Mouse (Mus musculus): ENCODE data around the gene Ddr2. TPM values are rescaled to one million over a fixed set of nuclear protein-coding genes. Genes with fewer than 3 reads are reported as not detected.
"Not testable (repeated sequence)": the region's sequence is repeated elsewhere in the genome, so short reads cannot be mapped to it uniquely, and the experiment has no call there.

Gene Ddr2
- polyA plus RNA-seq, 1 experiment from 2014 or later = 22.0 TPM

GRCm38 (mm10) chr1:170141626-170142025 lies 31.1 kb upstream of the Ddr2 start:
- 97% methylated on average over 5 of the region's 5 CpGs for WGBS
- no peaks in the 10 kb centered on the region for H3K27me3 ChIP-seq

DNA sequence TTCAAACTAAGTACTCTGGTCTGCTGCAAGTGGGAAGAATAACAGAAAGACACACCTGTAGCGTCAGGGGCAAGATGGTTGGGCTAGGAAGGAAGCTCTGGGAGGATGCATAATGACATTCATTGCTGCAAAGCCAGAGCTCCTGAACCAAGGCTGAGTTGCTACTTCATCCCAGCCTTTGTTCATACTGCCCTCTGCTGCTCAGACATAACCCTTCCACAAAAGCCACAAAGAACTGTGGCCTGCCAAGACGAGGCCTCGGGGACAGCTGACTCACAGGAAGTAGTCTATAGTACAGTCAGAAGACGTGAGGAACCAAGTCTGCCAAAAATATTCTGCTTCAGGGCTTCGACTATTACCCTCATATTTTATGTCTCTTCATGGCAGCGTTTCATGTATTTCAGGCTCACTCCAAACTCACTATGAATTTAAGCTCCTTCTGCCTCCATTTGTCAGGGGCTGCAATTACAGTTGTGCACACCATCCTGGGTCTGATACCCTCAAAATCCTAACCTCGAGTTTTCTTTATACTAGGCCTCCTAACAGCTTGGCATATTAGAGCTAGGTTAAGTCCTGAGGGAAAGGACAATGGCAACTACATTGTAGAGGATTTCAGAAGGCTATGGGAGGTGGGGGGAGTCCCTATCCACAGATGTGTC lies 25.9 kb upstream of the Ddr2 start:
- Histone ChIP-seq H3K4me1 (no peaks in the 10 kb centered on the region), H3K9ac (no peak overlapping the region), H3K4me2 (no peak overlapping the region), H3K9me3 (no peaks in the 10 kb centered on the region), H3K27me3 (no peaks in the 10 kb centered on the region), H3K36me3 (replicated peaks) (no peaks in the 10 kb centered on the region), H3K27ac (no peak overlapping the region), H3K4me3 (replicated peaks) (no peak overlapping the region)
- WGBS = 38% methylated on average over 7 of the region's 7 CpGs
- peak; percentile 57 for ATAC-seq (ENCODE audit: low FRiP score)

More at GRCm38 (mm10) chr1:170141626-170142025, 31.1 kb upstream of the Ddr2 start:
- Histone ChIP-seq H3K4me3 (replicated peaks) (no peak overlapping the region), H3K27ac (no peak overlapping the region), H3K9me3 (no peaks in the 10 kb centered on the region), H3K4me1 (no peaks in the 10 kb centered on the region), H3K4me2 (no peak overlapping the region), H3K36me3 (replicated peaks) (peaks cover 13% of the 10 kb centered on the region), H3K9ac (no peak overlapping the region)
- no peak for ATAC-seq (ENCODE audit: low FRiP score)

- Histone ChIP-seq H3K4me3 (replicated peaks) (no peak overlapping the region), H3K9ac (no peak overlapping the region), H3K27me3 (no peaks in the 10 kb centered on the region), H3K36me3 (replicated peaks) (no peaks in the 10 kb centered on the region), H3K4me1 (no peaks in the 10 kb centered on the region), H3K4me2 (no peak overlapping the region), H3K9me3 (no peaks in the 10 kb centered on the region), H3K27ac (no peak overlapping the region)
- no peak for ATAC-seq (ENCODE audit: low FRiP score)
- WGBS = 90% methylated on average over 8 of the region's 8 CpGs
Observed at GRCm38 (mm10) chr1:170134264-170134663, 23.7 kb upstream of the Ddr2 start.

DNA sequence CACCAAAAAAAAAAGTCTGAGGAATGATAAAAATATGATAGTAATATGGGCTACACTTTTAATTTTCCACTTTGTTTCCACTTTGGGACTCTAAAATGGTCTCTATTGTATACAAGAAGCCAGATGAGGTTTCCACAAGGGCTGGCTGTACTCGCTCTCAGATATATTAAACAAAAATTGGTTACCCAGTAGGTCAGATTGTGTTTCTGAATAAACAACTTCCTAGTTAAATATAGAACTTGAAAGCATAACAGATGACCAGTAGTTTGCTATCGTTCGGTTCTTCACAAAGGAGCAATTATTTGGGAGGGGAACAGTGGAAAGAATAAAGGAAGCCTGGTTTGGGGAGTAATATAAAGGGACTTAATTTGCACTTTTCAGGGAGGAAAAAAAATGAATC lies 20.4 kb upstream of the Ddr2 start:
- H3K4me2 ChIP-seq = no peak overlapping the region
- no peak overlapping the region for H3K9ac ChIP-seq
- no peak overlapping the region for H3K4me3 ChIP-seq (replicated peaks)
- no peaks in the 10 kb centered on the region for H3K9me3 ChIP-seq
- 73% methylated on average over 3 of the region's 3 CpGs for WGBS
- ATAC-seq (ENCODE audit: low FRiP score) = no peak
- H3K27me3 ChIP-seq = no peaks in the 10 kb centered on the region
- H3K36me3 ChIP-seq (replicated peaks) = no peaks in the 10 kb centered on the region
- H3K27ac ChIP-seq = no peak overlapping the region
- H3K4me1 ChIP-seq = no peaks in the 10 kb centered on the region

GRCm38 (mm10) chr1:170124644-170125043 lies 14.1 kb upstream of the Ddr2 start:
- Histone ChIP-seq H3K36me3 (replicated peaks) (no peaks in the 10 kb centered on the region), H3K4me2 (no peak overlapping the region), H3K4me3 (replicated peaks) (no peak overlapping the region), H3K9ac (no peak overlapping the region), H3K27me3 (no peaks in the 10 kb centered on the region), H3K9me3 (no peaks in the 10 kb centered on the region), H3K4me1 (no peaks in the 10 kb centered on the region), H3K27ac (no peak overlapping the region)
- ATAC-seq (ENCODE audit: low FRiP score) = no peak
- 31% methylated on average over 2 of the region's 2 CpGs for WGBS

- H3K27me3 ChIP-seq = no peaks in the 10 kb centered on the region
- H3K4me3 ChIP-seq (replicated peaks) = no peak overlapping the region
- no peaks in the 10 kb centered on the region for H3K9me3 ChIP-seq
- no peaks in the 10 kb centered on the region for H3K36me3 ChIP-seq (replicated peaks)
- H3K9ac ChIP-seq = no peak overlapping the region
- WGBS = 87% methylated on average over 6 of the region's 6 CpGs
- no peak for ATAC-seq (ENCODE audit: low FRiP score)
- no peak overlapping the region for H3K4me2 ChIP-seq
- H3K4me1 ChIP-seq = no peaks in the 10 kb centered on the region
- no peak overlapping the region for H3K27ac ChIP-seq
Observed at GRCm38 (mm10) chr1:170113616-170114015, 3.1 kb upstream of the Ddr2 start.

DNA sequence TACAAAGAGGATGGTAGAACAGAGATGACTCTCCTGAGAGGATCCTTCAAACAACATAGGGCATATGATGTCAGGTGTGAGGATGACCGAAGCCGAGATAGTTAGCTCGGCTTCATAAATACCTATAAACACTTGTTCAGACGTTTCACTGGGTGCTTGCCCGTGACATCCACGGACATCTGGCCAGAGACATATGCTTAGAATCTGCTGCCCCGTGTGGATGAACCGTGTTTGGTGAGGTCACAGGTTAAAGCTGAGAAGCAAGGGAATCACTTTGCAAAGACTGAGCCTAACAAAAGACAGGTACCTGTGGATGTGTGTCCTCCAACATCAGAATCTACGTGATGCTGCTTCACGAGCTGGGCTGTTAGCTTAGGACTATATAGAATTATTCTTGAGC lies 1.7 kb upstream of the Ddr2 start:
- H3K36me3 ChIP-seq (replicated peaks) = no peaks in the 10 kb centered on the region
- no peaks in the 10 kb centered on the region for H3K9me3 ChIP-seq
- no peaks in the 10 kb centered on the region for H3K4me1 ChIP-seq
- H3K27ac ChIP-seq = no peak overlapping the region
- no peaks in the 10 kb centered on the region for H3K27me3 ChIP-seq
- ATAC-seq (ENCODE audit: low FRiP score) = no peak
- H3K9ac ChIP-seq = no peak overlapping the region
- WGBS = 92% methylated on average over 10 of the region's 10 CpGs
- no peak overlapping the region for H3K4me2 ChIP-seq
- H3K4me3 ChIP-seq (replicated peaks) = no peak overlapping the region

DNA sequence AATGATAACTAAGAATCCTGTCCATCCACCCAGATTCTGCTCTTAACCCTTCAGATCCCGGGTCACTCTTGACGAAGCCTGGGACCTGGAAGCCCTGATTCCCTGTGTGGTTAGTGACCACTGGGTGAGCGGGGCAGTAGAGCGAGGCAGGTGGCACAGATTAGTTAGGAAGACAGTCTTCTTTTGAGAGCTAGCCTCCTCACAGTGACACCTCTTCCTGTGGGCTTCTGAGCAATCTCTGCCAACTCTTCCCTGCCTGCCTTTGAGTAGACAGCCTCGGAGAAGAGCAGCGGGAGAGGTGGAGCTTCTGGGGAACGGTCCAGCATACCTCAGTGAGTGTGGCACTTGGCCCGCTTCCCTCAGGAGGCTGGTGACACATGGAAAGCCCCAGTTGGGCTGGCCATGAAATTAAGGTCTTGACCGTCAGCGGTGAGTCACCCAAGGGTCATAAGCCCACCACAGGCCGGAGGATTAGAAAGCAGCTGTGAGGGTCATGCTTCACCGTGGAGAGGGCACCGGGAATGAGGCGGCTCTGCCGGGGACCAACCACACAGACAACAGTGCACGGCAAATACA lies 1.2 kb upstream of the Ddr2 start:
- WGBS = 87% methylated on average over 16 of the region's 16 CpGs
- H3K27ac ChIP-seq = no peak overlapping the region
- no peaks in the 10 kb centered on the region for H3K36me3 ChIP-seq (replicated peaks)
- no peak overlapping the region for H3K9ac ChIP-seq
- ATAC-seq (ENCODE audit: low FRiP score) = no peak
- no peak overlapping the region for H3K4me3 ChIP-seq (replicated peaks)
- H3K27me3 ChIP-seq = no peaks in the 10 kb centered on the region
- no peak overlapping the region for H3K4me2 ChIP-seq
- no peaks in the 10 kb centered on the region for H3K9me3 ChIP-seq
- H3K4me1 ChIP-seq = no peaks in the 10 kb centered on the region

GRCm38 (mm10) chr1:170109776-170110515 lies 616 bp downstream of the Ddr2 start:
- WGBS = 86% methylated on average over 19 of the region's 19 CpGs
- Histone ChIP-seq H3K36me3 (replicated peaks) (no peaks in the 10 kb centered on the region), H3K4me2 (no peak overlapping the region), H3K4me3 (replicated peaks) (peak overlapping the region; percentile 20), H3K9ac (no peak overlapping the region), H3K27ac (peak overlapping the region; percentile 46; the same call in 1 of the 2 replicates), H3K4me1 (no peaks in the 10 kb centered on the region), H3K9me3 (no peaks in the 10 kb centered on the region), H3K27me3 (no peaks in the 10 kb centered on the region)
- no peak for ATAC-seq (ENCODE audit: low FRiP score)

DNA sequence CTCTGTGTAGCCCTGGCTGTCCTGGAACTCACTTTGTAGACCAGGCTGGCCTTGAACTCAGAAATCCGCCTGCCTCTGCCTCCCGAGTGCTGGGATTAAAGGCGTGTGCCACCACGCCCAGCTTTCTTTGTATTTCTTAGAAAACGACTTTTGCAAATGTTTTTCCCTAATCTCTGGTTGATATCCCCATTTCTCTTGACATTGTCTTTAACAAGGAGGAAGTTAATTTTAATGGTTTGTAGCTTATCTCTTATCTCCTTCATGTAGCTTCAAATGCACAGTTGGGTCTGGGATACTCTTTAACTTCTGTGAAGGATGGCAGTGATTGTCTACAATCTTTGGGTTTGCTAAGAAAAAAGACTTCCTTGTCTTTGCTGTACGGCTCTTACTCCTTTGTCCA lies 7.7 kb downstream of the Ddr2 start:
- H3K27me3 ChIP-seq; H3K36me3 ChIP-seq (replicated peaks); H3K4me3 ChIP-seq (replicated peaks); H3K9me3 ChIP-seq; H3K4me1 ChIP-seq; H3K27ac ChIP-seq; H3K9ac ChIP-seq; H3K4me2 ChIP-seq; ATAC-seq (ENCODE audit: low FRiP score): not testable (repeated sequence)
- WGBS = 85% methylated on average over 6 of the region's 6 CpGs

- no peaks in the 10 kb centered on the region for H3K4me1 ChIP-seq
- no peaks in the 10 kb centered on the region for H3K9me3 ChIP-seq
- H3K4me2 ChIP-seq = no peak overlapping the region
- no peaks in the 10 kb centered on the region for H3K27me3 ChIP-seq
- 91% methylated on average over 7 of the region's 7 CpGs for WGBS
- no peak overlapping the region for H3K27ac ChIP-seq
- no peak overlapping the region for H3K4me3 ChIP-seq (replicated peaks)
- ATAC-seq (ENCODE audit: low FRiP score) = no peak
- no peaks in the 10 kb centered on the region for H3K36me3 ChIP-seq (replicated peaks)
- H3K9ac ChIP-seq = no peak overlapping the region
Observed at GRCm38 (mm10) chr1:170086631-170087030, 23.9 kb downstream of the Ddr2 start.

DNA sequence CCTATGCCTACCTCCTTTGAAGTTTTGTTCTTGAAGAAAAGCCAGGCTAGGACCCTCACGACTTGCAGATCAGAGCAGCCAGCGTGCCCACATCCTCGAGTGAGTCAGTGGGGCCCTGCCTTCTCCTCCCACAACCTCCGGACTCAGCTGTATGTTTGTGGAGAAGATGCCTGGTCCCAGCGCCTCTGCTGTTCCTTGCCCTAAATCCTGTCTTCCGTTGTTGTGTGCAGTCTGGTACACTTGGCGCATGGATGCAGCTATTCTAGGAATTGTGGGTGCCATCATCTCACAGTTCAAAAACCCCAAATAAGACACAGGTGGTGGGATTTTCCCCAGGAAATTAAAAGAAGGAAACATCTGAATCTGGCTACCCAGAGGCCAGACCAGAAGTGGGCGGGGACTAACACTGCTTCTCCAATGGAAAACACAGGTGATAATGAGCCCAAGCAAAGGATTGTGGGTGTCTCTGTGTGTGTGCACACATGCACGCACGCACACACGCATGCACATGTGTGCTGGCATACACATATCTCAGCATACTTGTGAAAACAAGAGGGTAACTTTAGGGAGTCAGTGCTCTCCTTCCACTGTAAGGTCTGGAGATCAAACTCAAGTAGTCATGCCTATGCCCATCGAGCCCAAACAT lies 26.3 kb downstream of the Ddr2 start:
- H3K9ac ChIP-seq = no peak overlapping the region
- WGBS = 89% methylated on average over 12 of the region's 12 CpGs
- H3K36me3 ChIP-seq (replicated peaks) = no peaks in the 10 kb centered on the region
- H3K4me2 ChIP-seq = no peak overlapping the region
- H3K9me3 ChIP-seq = no peaks in the 10 kb centered on the region
- no peaks in the 10 kb centered on the region for H3K4me1 ChIP-seq
- no peaks in the 10 kb centered on the region for H3K27me3 ChIP-seq
- ATAC-seq (ENCODE audit: low FRiP score) = no peak
- H3K27ac ChIP-seq = no peak overlapping the region
- no peak overlapping the region for H3K4me3 ChIP-seq (replicated peaks)

Data from forebrain, embryonic 12.5 days (tissue).